22 mouse cellular contexts compared by ENCODE assay signal in the genomic region with DNA sequence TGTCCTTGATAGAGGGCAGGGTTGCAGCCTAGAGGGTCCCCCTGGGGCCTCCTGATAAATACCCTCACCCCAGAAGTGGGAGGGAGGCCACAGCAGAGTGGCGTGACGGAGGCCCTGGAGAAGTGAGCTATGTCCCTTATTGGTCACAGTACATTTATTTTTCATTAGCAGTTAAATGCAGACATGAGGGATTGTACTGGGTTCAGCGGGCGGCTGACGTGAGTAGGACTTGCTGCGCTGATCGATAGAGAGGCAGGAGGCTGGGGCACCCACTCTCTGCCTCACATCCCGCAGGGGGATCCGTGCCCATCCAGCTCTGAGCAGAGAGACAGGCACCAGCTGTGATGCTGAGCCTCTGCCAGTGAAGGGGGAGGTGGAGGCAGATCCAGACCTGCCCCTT. TPM values are rescaled to one million over a fixed set of nuclear protein-coding genes. Genes with fewer than 3 reads are reported as not detected.
DNase-seq lines count a peak whose midpoint lies in the region; ATAC-seq and TF ChIP-seq lines count a peak whose summit lies in the region.
"Had no signal": no experiment of that assay in that cellular context is flagged by ENCODE, and none has a peak within 500 bp of the region (broad histone marks: within the 10 kb centered on the region; RNA-seq: fewer than 3 reads in every experiment).

No protein-coding gene starts in this region.

- H3K4me1 ChIP-seq in heart, embryonic 10.5 days: peaks cover 22% of the 10 kb centered on the region
- H3K4me1 ChIP-seq in heart, embryonic 12.5 days (replicated peaks): peaks cover 17% of the 10 kb centered on the region
- H3K4me1 ChIP-seq in midbrain, embryonic 10.5 days: peaks cover 50% of the 10 kb centered on the region
- H3K4me1 ChIP-seq in midbrain, postnatal 0 days (ENCODE audit: insufficient read depth, low read length): no peaks in the 10 kb centered on the region
- H3K4me1 ChIP-seq in hindbrain, embryonic 15.5 days (replicated peaks): peaks cover 32% of the 10 kb centered on the region
- H3K4me1 ChIP-seq in neural tube, embryonic 15.5 days: peaks cover 20% of the 10 kb centered on the region
- peaks cover 44% of the 10 kb centered on the region for H3K4me1 ChIP-seq in cerebellum, adult 2 months (ENCODE audit: control insufficient read depth, insufficient read depth, low read length)
- H3K4me1 ChIP-seq: intestine, embryonic 15.5 days had no signal

- H3K27ac ChIP-seq in heart, embryonic 10.5 days: peak overlapping the region; percentile 31; the same call in 1 of the 2 replicates
- H3K27ac ChIP-seq in heart, embryonic 12.5 days (ENCODE audit: poor library complexity, severe bottlenecking): no peak overlapping the region
- 0 out of 2 replicates have a peak overlapping the region, but pooled peaks have one; percentile 34 for H3K27ac ChIP-seq in midbrain, embryonic 10.5 days (replicated peaks)
- H3K27ac ChIP-seq in midbrain, postnatal 0 days (ENCODE audit: low read depth, low read length): no peak overlapping the region
- H3K27ac ChIP-seq in hindbrain, embryonic 15.5 days (replicated peaks): 0 out of 2 replicates have a peak overlapping the region, but pooled peaks have one; percentile 20
- no peak overlapping the region; the same call in 1 of the 2 replicates for H3K27ac ChIP-seq in neural tube, embryonic 15.5 days (replicated peaks)
- no peak overlapping the region for H3K27ac ChIP-seq in cerebellum, adult 2 months (ENCODE audit: insufficient read depth, low read length)
- H3K27ac ChIP-seq: embryonic facial prominence, embryonic 12.5 days; intestine, embryonic 15.5 days; limb, embryonic 12.5 days; liver, embryonic 14.5 days; stomach, postnatal 0 days had no signal

- no peak for TF ChIP-seq CTCF in midbrain, postnatal 0 days (IDR thresholded peaks at IDR 0.05)
- TF ChIP-seq CTCF in cerebellum, adult 2 months (IDR thresholded peaks at IDR 0.05; ENCODE audit: borderline replicate concordance, insufficient read depth, low read depth, low read length): no peak

- H3K9ac ChIP-seq in heart, embryonic 12.5 days: no peak overlapping the region
- H3K9ac ChIP-seq in midbrain, postnatal 0 days (replicated peaks; ENCODE audit: low read length, poor library complexity, severe bottlenecking): no peak overlapping the region
- no peak overlapping the region for H3K9ac ChIP-seq in hindbrain, embryonic 15.5 days
- H3K9ac ChIP-seq in neural tube, embryonic 15.5 days (replicated peaks): 0 out of 2 replicates have a peak overlapping the region, but pooled peaks have one; percentile 26
- H3K9ac ChIP-seq: embryonic facial prominence, embryonic 12.5 days; intestine, embryonic 15.5 days; limb, embryonic 12.5 days; liver, embryonic 14.5 days had no signal

- no peaks in the 10 kb centered on the region for H3K36me3 ChIP-seq in heart, embryonic 10.5 days
- H3K36me3 ChIP-seq in heart, embryonic 12.5 days: no peaks in the 10 kb centered on the region
- no peaks in the 10 kb centered on the region for H3K36me3 ChIP-seq in midbrain, embryonic 10.5 days
- peaks cover 16% of the 10 kb centered on the region for H3K36me3 ChIP-seq in midbrain, postnatal 0 days (ENCODE audit: insufficient read depth, low read length)
- H3K36me3 ChIP-seq in hindbrain, embryonic 15.5 days: no peaks in the 10 kb centered on the region
- peaks cover 2% of the 10 kb centered on the region; the same call in 1 of the 2 replicates for H3K36me3 ChIP-seq in neural tube, embryonic 15.5 days
- H3K36me3 ChIP-seq: embryonic facial prominence, embryonic 12.5 days; intestine, embryonic 15.5 days; limb, embryonic 12.5 days had no signal

- no peak overlapping the region for H3K4me3 ChIP-seq in heart, embryonic 10.5 days
- no peak overlapping the region for H3K4me3 ChIP-seq in heart, embryonic 12.5 days
- H3K4me3 ChIP-seq in midbrain, embryonic 10.5 days: no peak overlapping the region
- no peak overlapping the region for H3K4me3 ChIP-seq in midbrain, postnatal 0 days (ENCODE audit: low read depth, low read length)
- no peak overlapping the region for H3K4me3 ChIP-seq in hindbrain, embryonic 15.5 days
- no peak overlapping the region for H3K4me3 ChIP-seq in neural tube, embryonic 15.5 days (replicated peaks)
- H3K4me3 ChIP-seq in cerebellum, adult 2 months (replicated peaks; ENCODE audit: insufficient read depth, low read depth, low read length): no peak overlapping the region
- H3K4me3 ChIP-seq: embryonic facial prominence, embryonic 12.5 days; intestine, embryonic 15.5 days; limb, embryonic 12.5 days had no signal

- 75% methylated on average over 9 of the region's 9 CpGs for WGBS in heart, embryonic 10.5 days
- 80% methylated on average over 9 of the region's 9 CpGs for WGBS in heart, embryonic 12.5 days
- WGBS in midbrain, embryonic 10.5 days: 83% methylated on average over 9 of the region's 9 CpGs
- 50% methylated on average over 9 of the region's 9 CpGs for WGBS in midbrain, postnatal 0 days
- 20% methylated on average over 9 of the region's 9 CpGs for WGBS in hindbrain, embryonic 15.5 days
- WGBS in neural tube, embryonic 15.5 days: 21% methylated on average over 9 of the region's 9 CpGs
- 67% methylated on average over 9 of the region's 9 CpGs for WGBS in cerebellum, adult 2 months

- H3K4me2 ChIP-seq in heart, embryonic 12.5 days: no peak overlapping the region
- H3K4me2 ChIP-seq in midbrain, postnatal 0 days (ENCODE audit: low read depth, low read length, poor library complexity, severe bottlenecking): no peak overlapping the region
- no peak overlapping the region for H3K4me2 ChIP-seq in hindbrain, embryonic 15.5 days
- H3K4me2 ChIP-seq in neural tube, embryonic 15.5 days: no peak overlapping the region
- H3K4me2 ChIP-seq: embryonic facial prominence, embryonic 12.5 days; intestine, embryonic 15.5 days; limb, embryonic 12.5 days had no signal

- H3K27me3 ChIP-seq in heart, embryonic 10.5 days (ENCODE audit: insufficient read depth, poor library complexity, severe bottlenecking): peaks cover 62% of the 10 kb centered on the region
- H3K27me3 ChIP-seq in heart, embryonic 12.5 days (replicated peaks): peaks cover 15% of the 10 kb centered on the region; the same call in 1 of the 2 replicates
- peaks cover 89% of the 10 kb centered on the region for H3K27me3 ChIP-seq in midbrain, embryonic 10.5 days (ENCODE audit: low read depth, poor library complexity, severe bottlenecking)
- H3K27me3 ChIP-seq in midbrain, postnatal 0 days (ENCODE audit: insufficient read depth, low read length): no peaks in the 10 kb centered on the region
- peaks cover 14% of the 10 kb centered on the region; the same call in 1 of the 2 replicates for H3K27me3 ChIP-seq in hindbrain, embryonic 15.5 days
- peaks cover 2% of the 10 kb centered on the region; the same call in 1 of the 2 replicates for H3K27me3 ChIP-seq in neural tube, embryonic 15.5 days (replicated peaks)
- H3K27me3 ChIP-seq in cerebellum, adult 2 months (ENCODE audit: control insufficient read depth, insufficient read depth, low read length): no peaks in the 10 kb centered on the region
- H3K27me3 ChIP-seq: embryonic facial prominence, embryonic 12.5 days; intestine, embryonic 15.5 days had no signal

- no peak for DNase-seq in heart, embryonic 10.5 days (ENCODE audit: low spot score)
- no peak for DNase-seq in midbrain, embryonic 10.5 days (ENCODE audit: low spot score)
- no peak for DNase-seq in midbrain, postnatal 0 days (ENCODE audit: low spot score)
- DNase-seq in cerebellum, adult 2 months: no peak
- DNase-seq: B cell, adult 2 months; cerebellum, adult 11-12 months; gastrocnemius, postnatal 10 days; heart, postnatal 14 days; kidney, postnatal 14 days; lung, postnatal 10 days; right cerebral cortex, adult 18-20 months; thymus, postnatal 4 days had no signal

- no peaks in the 10 kb centered on the region for H3K9me3 ChIP-seq in heart, embryonic 10.5 days
- no peaks in the 10 kb centered on the region for H3K9me3 ChIP-seq in heart, embryonic 12.5 days (replicated peaks)
- H3K9me3 ChIP-seq in midbrain, embryonic 10.5 days (replicated peaks): no peaks in the 10 kb centered on the region
- no peaks in the 10 kb centered on the region for H3K9me3 ChIP-seq in midbrain, postnatal 0 days (ENCODE audit: low read length)
- H3K9me3 ChIP-seq in hindbrain, embryonic 15.5 days: no peaks in the 10 kb centered on the region
- H3K9me3 ChIP-seq in neural tube, embryonic 15.5 days (replicated peaks): no peaks in the 10 kb centered on the region
- H3K9me3 ChIP-seq: embryonic facial prominence, embryonic 12.5 days; intestine, embryonic 15.5 days; limb, embryonic 12.5 days had no signal

- TF ChIP-seq POLR2A in cerebellum, adult 2 months (IDR thresholded peaks at IDR 0.05; ENCODE audit: borderline replicate concordance, insufficient read depth, low read length): no peak

- ATAC-seq in heart, embryonic 12.5 days (ENCODE audit: insufficient number of reproducible peaks, low FRiP score): no peak
- no peak for ATAC-seq in midbrain, postnatal 0 days (ENCODE audit: low FRiP score)
- ATAC-seq in hindbrain, embryonic 15.5 days (ENCODE audit: low FRiP score, low read depth): peak; percentile 28
- peak; percentile 36; the same call in 1 of the 2 replicates for ATAC-seq in neural tube, embryonic 15.5 days (ENCODE audit: low FRiP score)
- ATAC-seq: intestine, embryonic 15.5 days; Patski had no signal

RNA-seq across cellular contexts. Expression of gene Hk3, which starts 33.8 kb away (rescaled TPM):
- 0.43 TPM in 1 of 2 replicates, not detected in the other for polyA plus RNA-seq in heart, embryonic 10.5 days (2016; fragmentation: Nextera tagmentation; extraction: Ambion mirVana)
- 0.42 and 0.68 TPM in 2 replicates for polyA plus RNA-seq in heart, embryonic 12.5 days (2016; fragmentation: Nextera tagmentation; extraction: Ambion mirVana)
- polyA plus RNA-seq in midbrain, embryonic 10.5 days (2016; fragmentation: Nextera tagmentation; extraction: Ambion mirVana): 1.1 and 1.4 TPM in 2 replicates
- total RNA-seq in midbrain, postnatal 0 days (2014; rRNA removed): 1.0 and 1.7 TPM in 2 replicates
- polyA plus RNA-seq in midbrain, postnatal 0 days (2015; fragmentation: Nextera tagmentation; extraction: Ambion mirVana): 0.79 and 0.80 TPM in 2 replicates
- polyA plus RNA-seq in hindbrain, embryonic 15.5 days (2015; fragmentation: Nextera tagmentation; extraction: Ambion mirVana): 0.99 and 1.2 TPM in 2 replicates
- 0.86 and 1.3 TPM in 2 replicates for polyA plus RNA-seq in neural tube, embryonic 15.5 days (2015; fragmentation: Nextera tagmentation; extraction: Ambion mirVana)
- 0.67 and 0.74 TPM in 2 replicates for polyA plus RNA-seq in cerebellum, adult 2 months (2012; rRNA removed)
- polyA plus RNA-seq: Patski had no signal

RNA-seq across cellular contexts. Expression of gene Unc5a, which starts 38.2 kb away (rescaled TPM):
- polyA plus RNA-seq in heart, embryonic 10.5 days (2016; fragmentation: Nextera tagmentation; extraction: Ambion mirVana): 1.8 and 2.1 TPM in 2 replicates
- 2.9 and 4.3 TPM in 2 replicates for polyA plus RNA-seq in heart, embryonic 12.5 days (2016; fragmentation: Nextera tagmentation; extraction: Ambion mirVana)
- 2.8 TPM in 2 replicates for polyA plus RNA-seq in midbrain, embryonic 10.5 days (2016; fragmentation: Nextera tagmentation; extraction: Ambion mirVana)
- total RNA-seq in midbrain, postnatal 0 days (2014; rRNA removed): 24.2 and 29.0 TPM in 2 replicates
- 12.7 and 14.3 TPM in 2 replicates for polyA plus RNA-seq in midbrain, postnatal 0 days (2015; fragmentation: Nextera tagmentation; extraction: Ambion mirVana)
- 13.2 and 16.0 TPM in 2 replicates for polyA plus RNA-seq in hindbrain, embryonic 15.5 days (2015; fragmentation: Nextera tagmentation; extraction: Ambion mirVana)
- polyA plus RNA-seq in neural tube, embryonic 15.5 days (2015; fragmentation: Nextera tagmentation; extraction: Ambion mirVana): 12.1 and 12.7 TPM in 2 replicates
- 37.7 and 41.0 TPM in 2 replicates for polyA plus RNA-seq in cerebellum, adult 2 months (2012; rRNA removed)
- total RNA-seq: neutrophil, adult 5-6 weeks had no signal
- polyA plus RNA-seq: Patski had no signal

Comparison
In these comparisons a context has a peak if more than half of its experiments do, and no peak if none do; other contexts are left out.
1. H3K27ac ChIP-seq: peak in heart, embryonic 10.5 days (single experiment), midbrain, embryonic 10.5 days (single experiment) and hindbrain, embryonic 15.5 days (single experiment); none in heart, embryonic 12.5 days (single experiment), midbrain, postnatal 0 days (single experiment), neural tube, embryonic 15.5 days (single experiment) and cerebellum, adult 2 months (single experiment).
2. ATAC-seq: peak in hindbrain, embryonic 15.5 days (single experiment) and neural tube, embryonic 15.5 days (single experiment); none in heart, embryonic 12.5 days (single experiment) and midbrain, postnatal 0 days (single experiment).